Mouse (Mus musculus): Measurements from ENCODE around the gene Gm20388.

Gene Gm20388

GRCm38 (mm10) chr8:121117906-121118305, 1207.3 kb downstream of the Gm20388 start:
- no peak for DNase-seq (ENCODE audit: low read depth, low spot score)

GRCm38 (mm10) chr8:121118634-121119420, 1208.2 kb downstream of the Gm20388 start:
- no peak for DNase-seq (ENCODE audit: low read depth, low spot score)

GRCm38 (mm10) chr8:121119635-121120455, 1209.2 kb downstream of the Gm20388 start:
- no peak for DNase-seq (ENCODE audit: low read depth, low spot score)

GRCm38 (mm10) chr8:121120456-121121419, 1210.1 kb downstream of the Gm20388 start:
- DNase-seq (ENCODE audit: low read depth, low spot score), result no peak

GRCm38 (mm10) chr8:121121704-121122103, 1211.1 kb downstream of the Gm20388 start:
- DNase-seq (ENCODE audit: low read depth, low spot score), result no peak

- no peak for DNase-seq (ENCODE audit: low read depth, low spot score)
Observed at GRCm38 (mm10) chr8:121122368-121122767, 1211.7 kb downstream of the Gm20388 start.

- no peak for DNase-seq (ENCODE audit: low read depth, low spot score)
Observed at GRCm38 (mm10) chr8:121123113-121123512, 1212.5 kb downstream of the Gm20388 start.

- DNase-seq (ENCODE audit: low read depth, low spot score), result no peak
Observed at GRCm38 (mm10) chr8:121124547-121125239, 1214.1 kb downstream of the Gm20388 start.

- DNase-seq (ENCODE audit: low read depth, low spot score), result no peak
Observed at GRCm38 (mm10) chr8:121125311-121125876, 1214.8 kb downstream of the Gm20388 start.

GRCm38 (mm10) chr8:121126191-121126590, 1215.5 kb downstream of the Gm20388 start:
- no peak for DNase-seq (ENCODE audit: low read depth, low spot score)

- no peak for DNase-seq (ENCODE audit: low read depth, low spot score)
Observed at GRCm38 (mm10) chr8:121126694-121127093, 1216.1 kb downstream of the Gm20388 start.

GRCm38 (mm10) chr8:121127291-121127701, 1216.7 kb downstream of the Gm20388 start:
- no peak for DNase-seq (ENCODE audit: low read depth, low spot score)

- no peak for DNase-seq (ENCODE audit: low read depth, low spot score)
Observed at GRCm38 (mm10) chr8:121127756-121128375, 1217.2 kb downstream of the Gm20388 start, which contains the start of gene Foxl1. Gene Foxl1 (plus strand): TSS chr8:121127940.

GRCm38 (mm10) chr8:121128531-121129264, 1218.1 kb downstream of the Gm20388 start:
- DNase-seq (ENCODE audit: low read depth, low spot score), result no peak

- DNase-seq (ENCODE audit: low read depth, low spot score), result no peak
Observed at GRCm38 (mm10) chr8:121129265-121129940, 1218.8 kb downstream of the Gm20388 start.

- no peak for DNase-seq (ENCODE audit: low read depth, low spot score)
Observed at GRCm38 (mm10) chr8:121130522-121130921, 1219.9 kb downstream of the Gm20388 start.

- no peak for DNase-seq (ENCODE audit: low read depth, low spot score)
Observed at GRCm38 (mm10) chr8:121132961-121133513, 1222.4 kb downstream of the Gm20388 start.

GRCm38 (mm10) chr8:121134102-121134501, 1223.5 kb downstream of the Gm20388 start:
- DNase-seq (ENCODE audit: low read depth, low spot score), result no peak

Measured in retina, adult 2 months (tissue).